Mouse (Mus musculus): ENCODE measurements around the gene Rnf151. TPM values are rescaled to one million over a fixed set of nuclear protein-coding genes. Genes with fewer than 3 reads are reported as not detected.

Gene Rnf151
- polyA plus RNA-seq (2014; fragmentation: Nextera tagmentation; extraction: Ambion mirVana): 0.16 TPM in 1 of 2 replicates, not detected in the other

DNA sequence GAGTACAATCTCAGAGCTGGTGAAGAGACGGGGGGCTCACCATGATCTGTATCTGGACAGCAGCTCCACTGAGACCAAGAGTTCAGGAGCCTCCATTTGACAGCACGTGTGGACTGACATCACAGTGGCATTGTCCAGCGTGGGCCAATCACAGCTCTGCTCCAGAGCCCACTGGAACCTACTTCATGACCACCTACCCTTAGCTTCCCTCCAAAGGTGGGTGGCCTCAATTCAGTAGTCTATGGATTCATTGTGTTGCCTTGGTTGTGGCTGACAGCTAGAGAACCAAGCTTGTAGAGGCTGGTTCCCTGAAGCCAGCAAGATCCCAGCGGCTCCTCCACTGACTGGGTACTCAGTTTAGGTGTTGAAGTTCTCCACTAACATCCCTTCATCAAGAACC lies at the start of gene Rnf151, which contains the start of gene Rps2:
Gene Rnf151, minus strand, starts transcription at position 121 of the 400 bp plus-strand sequence.
Gene Rps2, plus strand, starts transcription at position 174 of the 400 bp plus-strand sequence.
- H3K36me3 ChIP-seq (ENCODE audit: control insufficient read depth, insufficient read depth, low read length): peaks cover 14% of the 10 kb centered on the region
- DNase-seq (ENCODE audit: low spot score): no peak
- H3K4me3 ChIP-seq (ENCODE audit: low read depth, low read length): peak within 1 kb of the TSS; percentile 81
- peaks cover 4% of the 10 kb centered on the region; the same call in 1 of the 2 replicates for H3K4me1 ChIP-seq (ENCODE audit: control insufficient read depth, insufficient read depth, low read length)
- no peaks in the 10 kb centered on the region for H3K27me3 ChIP-seq (ENCODE audit: control insufficient read depth, insufficient read depth, low read length)
- H3K9ac ChIP-seq (ENCODE audit: low read length): peak within 1 kb of the TSS; percentile 90; the same call in 1 of the 2 replicates
- H3K27ac ChIP-seq (replicated peaks; ENCODE audit: low read depth, low read length): no peak within 1 kb of the TSS
- peak within 1 kb of the TSS; percentile 53 for H3K4me2 ChIP-seq (ENCODE audit: low read depth, severe bottlenecking)
- H3K9me3 ChIP-seq (ENCODE audit: control insufficient read depth, low read length): no peaks in the 10 kb centered on the region
- no peak for ATAC-seq (ENCODE audit: insufficient number of reproducible peaks, low FRiP score, low TSS enrichment, low read depth)
- WGBS: 88% methylated on average over 4 of the region's 4 CpGs

DNA sequence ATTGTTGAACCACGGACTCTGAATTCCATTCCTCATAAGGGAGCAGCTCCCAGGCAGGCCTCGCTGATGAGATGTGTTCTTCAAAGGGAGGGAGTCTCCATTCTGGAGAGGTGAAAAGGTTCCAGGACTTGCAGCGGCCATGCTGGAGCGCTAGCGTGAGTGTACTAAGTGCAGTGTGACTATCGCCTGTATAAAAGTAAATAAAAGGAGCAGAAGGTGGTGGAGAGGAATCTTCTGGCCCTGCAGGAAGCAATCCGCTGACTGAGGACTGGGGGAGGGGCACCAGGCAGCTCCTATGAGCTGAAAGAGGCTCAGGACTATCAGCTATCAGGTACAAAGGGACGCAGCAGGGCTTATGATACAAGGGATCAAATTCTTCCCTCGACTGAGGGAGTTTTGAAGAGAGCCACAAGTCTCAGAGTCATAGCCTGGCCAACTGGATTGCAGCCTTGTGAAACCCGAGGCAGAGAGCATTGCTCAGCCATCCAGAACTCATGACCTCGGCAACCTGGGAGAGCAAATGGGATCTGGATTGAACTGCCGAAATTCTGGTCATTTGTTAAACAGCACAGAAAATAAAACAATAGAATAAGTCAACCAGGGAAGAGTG lies 48.5 kb upstream of the Rnf151 start:
- ATAC-seq (ENCODE audit: insufficient number of reproducible peaks, low FRiP score, low TSS enrichment, low read depth) (no peak), DNase-seq (ENCODE audit: low spot score) (no peak)
- 32% methylated on average over 12 of the region's 12 CpGs for WGBS
- no peak overlapping the region for H3K4me2 ChIP-seq (ENCODE audit: low read depth, severe bottlenecking)
- H3K9me3 ChIP-seq (ENCODE audit: control insufficient read depth, low read length): no peaks in the 10 kb centered on the region
- H3K9ac ChIP-seq (ENCODE audit: low read length): no peak overlapping the region
- peaks cover 13% of the 10 kb centered on the region for H3K4me1 ChIP-seq (ENCODE audit: control insufficient read depth, insufficient read depth, low read length)
- no peak overlapping the region for H3K27ac ChIP-seq (replicated peaks; ENCODE audit: low read depth, low read length)
- no peak overlapping the region for H3K4me3 ChIP-seq (ENCODE audit: low read depth, low read length)
- no peaks in the 10 kb centered on the region for H3K36me3 ChIP-seq (ENCODE audit: control insufficient read depth, insufficient read depth, low read length)
- no peaks in the 10 kb centered on the region for H3K27me3 ChIP-seq (ENCODE audit: control insufficient read depth, insufficient read depth, low read length)

DNA sequence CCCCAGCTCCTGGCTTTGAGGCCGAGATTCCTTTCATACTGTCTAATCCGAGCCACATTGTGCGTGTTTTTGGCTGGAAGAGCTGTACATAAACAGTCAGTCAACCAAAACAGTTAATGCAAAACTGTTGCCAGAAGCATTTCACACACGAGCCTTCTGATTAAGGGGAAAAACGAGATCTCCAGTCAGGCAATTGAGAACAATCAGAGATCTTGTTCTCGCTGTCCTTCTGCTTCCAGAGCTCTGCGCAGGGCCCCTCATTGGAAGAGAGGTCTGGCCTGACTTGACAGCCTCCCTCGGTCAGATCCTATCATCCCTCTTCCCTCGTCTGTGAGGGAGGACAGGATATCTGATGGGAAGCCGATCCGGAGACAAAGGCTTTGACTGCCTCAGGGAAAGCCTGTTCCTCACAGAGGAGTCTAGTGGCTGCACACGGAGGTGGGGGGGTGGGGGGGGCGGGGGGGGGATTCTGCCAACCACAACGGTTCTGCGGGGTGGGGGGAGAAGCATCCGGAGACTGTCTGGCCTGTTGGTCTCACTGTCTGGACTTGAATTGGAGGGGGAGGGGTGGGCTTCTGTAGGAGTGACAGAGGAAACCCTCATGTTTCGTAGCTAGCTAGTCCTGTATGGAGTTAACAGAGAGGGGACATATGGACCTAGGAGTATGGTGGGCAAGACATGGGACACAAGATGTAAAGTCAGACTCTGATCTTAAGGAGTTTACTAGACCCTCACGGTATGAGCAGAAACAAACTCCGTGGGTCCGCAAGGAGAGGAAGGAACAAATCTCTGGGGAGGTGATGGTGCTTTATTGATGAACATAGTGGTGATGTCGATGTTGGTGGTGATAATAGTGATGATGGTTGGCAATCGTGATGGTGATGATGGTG lies 47.4 kb upstream of the Rnf151 start:
- WGBS: 53% methylated on average over 21 of the region's 22 CpGs
- Histone ChIP-seq H3K4me2 (ENCODE audit: low read depth, severe bottlenecking) (no peak overlapping the region), H3K27me3 (ENCODE audit: control insufficient read depth, insufficient read depth, low read length) (no peaks in the 10 kb centered on the region), H3K4me3 (ENCODE audit: low read depth, low read length) (no peak overlapping the region), H3K9me3 (ENCODE audit: control insufficient read depth, low read length) (no peaks in the 10 kb centered on the region; the same call in 1 of the 2 replicates), H3K36me3 (ENCODE audit: control insufficient read depth, insufficient read depth, low read length) (no peaks in the 10 kb centered on the region), H3K27ac (replicated peaks; ENCODE audit: low read depth, low read length) (no peak overlapping the region), H3K9ac (ENCODE audit: low read length) (0 out of 2 replicates have a peak overlapping the region, but pooled peaks have one; percentile 12), H3K4me1 (ENCODE audit: control insufficient read depth, insufficient read depth, low read length) (peaks cover 17% of the 10 kb centered on the region)
- no peak for DNase-seq (ENCODE audit: low spot score)
- ATAC-seq (ENCODE audit: insufficient number of reproducible peaks, low FRiP score, low TSS enrichment, low read depth): no peak

- H3K9ac ChIP-seq (ENCODE audit: low read length): no peak overlapping the region
- H3K4me2 ChIP-seq (ENCODE audit: low read depth, severe bottlenecking): no peak overlapping the region
- peaks cover 16% of the 10 kb centered on the region for H3K4me1 ChIP-seq (ENCODE audit: control insufficient read depth, insufficient read depth, low read length)
- no peaks in the 10 kb centered on the region for H3K27me3 ChIP-seq (ENCODE audit: control insufficient read depth, insufficient read depth, low read length)
- WGBS: 23% methylated on average over 5 of the region's 5 CpGs
- peak overlapping the region; percentile 70 for H3K27ac ChIP-seq (replicated peaks; ENCODE audit: low read depth, low read length)
- DNase-seq (ENCODE audit: low spot score) (peak; percentile 74), ATAC-seq (ENCODE audit: insufficient number of reproducible peaks, low FRiP score, low TSS enrichment, low read depth) (0 out of 2 replicates have a peak, but pooled peaks have one; percentile 61)
- no peaks in the 10 kb centered on the region for H3K36me3 ChIP-seq (ENCODE audit: control insufficient read depth, insufficient read depth, low read length)
- no peaks in the 10 kb centered on the region; the same call in 1 of the 2 replicates for H3K9me3 ChIP-seq (ENCODE audit: control insufficient read depth, low read length)
- H3K4me3 ChIP-seq (ENCODE audit: low read depth, low read length): no peak overlapping the region
These were observed 43.3 kb upstream of the Rnf151 start for GRCm38 (mm10) chr17:24761121-24761520.

GRCm38 (mm10) chr17:24757394-24757793 lies 39.5 kb upstream of the Rnf151 start:
- Histone ChIP-seq H3K36me3 (ENCODE audit: control insufficient read depth, insufficient read depth, low read length) (no peaks in the 10 kb centered on the region), H3K4me3 (ENCODE audit: low read depth, low read length) (no peak overlapping the region), H3K9me3 (ENCODE audit: control insufficient read depth, low read length) (no peaks in the 10 kb centered on the region; the same call in 1 of the 2 replicates), H3K27me3 (ENCODE audit: control insufficient read depth, insufficient read depth, low read length) (peaks cover 26% of the 10 kb centered on the region), H3K4me1 (ENCODE audit: control insufficient read depth, insufficient read depth, low read length) (peaks cover 22% of the 10 kb centered on the region), H3K27ac (replicated peaks; ENCODE audit: low read depth, low read length) (no peak overlapping the region), H3K9ac (ENCODE audit: low read length) (no peak overlapping the region), H3K4me2 (ENCODE audit: low read depth, severe bottlenecking) (no peak overlapping the region)
- 65% methylated on average over 1 of the region's 1 CpGs for WGBS
- ATAC-seq (ENCODE audit: insufficient number of reproducible peaks, low FRiP score, low TSS enrichment, low read depth) (no peak), DNase-seq (ENCODE audit: low spot score) (no peak)

- ATAC-seq (ENCODE audit: insufficient number of reproducible peaks, low FRiP score, low TSS enrichment, low read depth): peak; percentile 81; the same call in 1 of the 2 replicates
- peak; percentile 79 for DNase-seq (ENCODE audit: low spot score)
- peaks cover 44% of the 10 kb centered on the region for H3K27me3 ChIP-seq (ENCODE audit: control insufficient read depth, insufficient read depth, low read length)
- no peaks in the 10 kb centered on the region for H3K9me3 ChIP-seq (ENCODE audit: control insufficient read depth, low read length)
- H3K27ac ChIP-seq (replicated peaks; ENCODE audit: low read depth, low read length): no peak within 1 kb of the TSS
- H3K36me3 ChIP-seq (ENCODE audit: control insufficient read depth, insufficient read depth, low read length): no peaks in the 10 kb centered on the region
- peak within 1 kb of the TSS; percentile 96 for H3K4me2 ChIP-seq (ENCODE audit: low read depth, severe bottlenecking)
- under 1% methylated on average over 60 of the region's 82 CpGs for WGBS
- H3K4me3 ChIP-seq (ENCODE audit: low read depth, low read length): peak within 1 kb of the TSS; percentile 45
- H3K9ac ChIP-seq (ENCODE audit: low read length): peak within 1 kb of the TSS; percentile 27
- H3K4me1 ChIP-seq (ENCODE audit: control insufficient read depth, insufficient read depth, low read length): peaks cover 14% of the 10 kb centered on the region; the same call in 1 of the 2 replicates
These were observed 34.8 kb upstream of the Rnf151 start, which contains the start of gene Hs3st6 for GRCm38 (mm10) chr17:24752415-24753394. TSS of gene Hs3st6 (plus strand) at chr17:24752988.

GRCm38 (mm10) chr17:24751528-24751927 lies 33.7 kb upstream of the Rnf151 start:
- Histone ChIP-seq H3K36me3 (ENCODE audit: control insufficient read depth, insufficient read depth, low read length) (no peaks in the 10 kb centered on the region), H3K4me2 (ENCODE audit: low read depth, severe bottlenecking) (no peak overlapping the region), H3K27ac (replicated peaks; ENCODE audit: low read depth, low read length) (no peak overlapping the region), H3K9ac (ENCODE audit: low read length) (no peak overlapping the region), H3K27me3 (ENCODE audit: control insufficient read depth, insufficient read depth, low read length) (peaks cover 44% of the 10 kb centered on the region), H3K4me1 (ENCODE audit: control insufficient read depth, insufficient read depth, low read length) (peaks cover 14% of the 10 kb centered on the region; the same call in 1 of the 2 replicates), H3K9me3 (ENCODE audit: control insufficient read depth, low read length) (no peaks in the 10 kb centered on the region), H3K4me3 (ENCODE audit: low read depth, low read length) (no peak overlapping the region)
- no peak for DNase-seq (ENCODE audit: low spot score)
- ATAC-seq (ENCODE audit: insufficient number of reproducible peaks, low FRiP score, low TSS enrichment, low read depth): no peak
- 14% methylated on average over 4 of the region's 4 CpGs for WGBS

Data from limb, embryonic 11.5 days (tissue).